Mouse (Mus musculus): ENCODE measurements around the gene Snx30. TPM values are rescaled to one million over a fixed set of nuclear protein-coding genes. Genes with fewer than 3 reads are reported as not detected.
"Not testable (repeated sequence)": the region's sequence is repeated elsewhere in the genome, so short reads cannot be mapped to it uniquely, and the experiment has no call there.

Gene Snx30
- polyA plus RNA-seq, 1 experiment from 2014 or later = 17.3 TPM

GRCm38 (mm10) chr4:59777828-59778227 lies 27.8 kb upstream of the Snx30 start:
- peaks cover 9% of the 10 kb centered on the region for H3K4me1 ChIP-seq
- no peak overlapping the region for H3K27ac ChIP-seq
- H3K27me3 ChIP-seq = no peaks in the 10 kb centered on the region
- peaks cover 7% of the 10 kb centered on the region; the same call in 1 of the 2 replicates for H3K36me3 ChIP-seq
- no peak for ATAC-seq (ENCODE audit: low FRiP score)
- H3K9ac ChIP-seq = no peak overlapping the region
- no peak overlapping the region for H3K4me2 ChIP-seq (replicated peaks)
- WGBS = 81% methylated on average over 3 of the region's 3 CpGs
- H3K9me3 ChIP-seq (replicated peaks) = no peaks in the 10 kb centered on the region
- H3K4me3 ChIP-seq = no peak overlapping the region

- Histone ChIP-seq H3K9me3 (replicated peaks) (no peaks in the 10 kb centered on the region), H3K27me3 (no peaks in the 10 kb centered on the region), H3K36me3 (no peaks in the 10 kb centered on the region), H3K4me3 (no peak overlapping the region), H3K4me2 (replicated peaks) (no peak overlapping the region), H3K27ac (no peak overlapping the region), H3K9ac (no peak overlapping the region), H3K4me1 (peaks cover 8% of the 10 kb centered on the region)
- WGBS = 21% methylated on average over 1 of the region's 1 CpGs
- ATAC-seq (ENCODE audit: low FRiP score) = no peak
Measured at GRCm38 (mm10) chr4:59780568-59780967, 25.1 kb upstream of the Snx30 start.

DNA sequence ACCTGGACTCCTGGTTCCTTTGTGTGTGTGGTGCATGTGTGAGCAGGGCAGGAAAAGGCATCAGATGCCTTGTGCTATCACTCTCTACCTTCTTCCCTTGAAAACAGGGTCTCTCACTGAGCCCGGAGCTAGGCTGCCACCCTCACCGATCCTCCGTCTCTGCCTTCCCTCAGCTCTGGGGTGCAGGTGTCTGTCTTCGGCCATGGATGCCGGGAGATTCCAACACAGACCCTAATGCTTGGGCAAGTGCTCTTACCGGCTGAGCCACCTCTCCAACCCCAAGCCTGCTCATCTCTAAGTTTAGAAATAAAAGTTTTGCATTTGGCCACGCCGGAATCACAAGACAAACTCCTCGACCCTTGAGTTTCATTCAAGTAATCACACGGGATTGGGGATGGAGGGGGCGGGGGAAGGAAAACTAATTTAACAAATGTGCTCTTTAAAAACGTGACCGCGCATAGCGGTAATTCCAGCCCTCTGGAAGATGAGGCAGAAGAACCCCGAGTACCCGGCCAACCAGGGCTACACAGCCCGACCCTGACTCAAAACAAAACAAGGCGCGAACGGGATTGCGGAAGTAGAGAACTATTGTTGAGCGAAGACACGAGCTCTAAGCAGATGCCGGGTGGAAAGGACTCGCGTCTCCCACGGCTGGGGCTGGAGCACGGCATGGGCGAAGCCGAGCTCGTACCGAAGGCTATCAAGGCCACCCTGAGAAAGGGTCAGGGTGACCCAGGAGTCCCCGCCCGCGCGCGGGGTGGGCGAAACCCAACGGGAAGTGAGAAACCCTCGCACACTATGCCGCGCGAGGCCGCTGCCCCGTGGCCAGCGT lies 22.6 kb upstream of the Snx30 start:
- Histone ChIP-seq H3K4me2 (replicated peaks) (peak overlapping the region; percentile 91), H3K4me3 (peak overlapping the region; percentile 92), H3K27me3 (no peaks in the 10 kb centered on the region), H3K4me1 (peaks cover 8% of the 10 kb centered on the region), H3K27ac (peak overlapping the region; percentile 72), H3K9me3 (replicated peaks) (no peaks in the 10 kb centered on the region), H3K36me3 (no peaks in the 10 kb centered on the region), H3K9ac (peak overlapping the region; percentile 81)
- WGBS = under 1% methylated on average over 47 of the region's 47 CpGs
- ATAC-seq (ENCODE audit: low FRiP score) = peak; percentile 70

- 1% methylated on average over 36 of the region's 36 CpGs for WGBS
- H3K27me3 ChIP-seq = no peaks in the 10 kb centered on the region
- peak; percentile 95 for ATAC-seq (ENCODE audit: low FRiP score)
- H3K9me3 ChIP-seq (replicated peaks) = no peaks in the 10 kb centered on the region
- peaks cover 8% of the 10 kb centered on the region for H3K4me1 ChIP-seq
- peak overlapping the region; percentile 72 for H3K27ac ChIP-seq
- peak overlapping the region; percentile 81 for H3K9ac ChIP-seq
- H3K4me3 ChIP-seq = peak overlapping the region; percentile 92
- peak overlapping the region; percentile 91 for H3K4me2 ChIP-seq (replicated peaks)
- H3K36me3 ChIP-seq = no peaks in the 10 kb centered on the region
Measured at GRCm38 (mm10) chr4:59783685-59784279, 21.9 kb upstream of the Snx30 start.

DNA sequence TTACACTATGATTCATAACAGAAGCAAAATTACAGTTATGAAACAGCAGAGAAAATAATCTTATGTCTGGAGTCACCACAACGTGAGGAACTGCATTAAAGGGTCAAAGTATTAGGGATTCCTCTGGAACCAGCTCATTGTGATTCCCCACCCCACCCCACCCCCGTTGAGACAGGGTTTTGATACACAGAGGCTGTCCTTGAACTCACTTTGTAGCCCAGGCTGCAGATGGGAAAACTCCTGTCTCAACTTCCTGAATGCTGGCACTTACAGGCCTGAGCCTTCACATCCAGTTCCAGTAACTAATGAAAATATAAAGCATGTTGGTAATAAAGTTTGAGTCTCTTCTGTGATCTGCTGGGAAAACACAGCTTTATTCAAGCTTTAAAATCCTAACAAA lies 20.2 kb upstream of the Snx30 start:
- 29% methylated on average over 2 of the region's 2 CpGs for WGBS
- no peaks in the 10 kb centered on the region for H3K36me3 ChIP-seq
- H3K4me2 ChIP-seq (replicated peaks) = no peak overlapping the region
- no peak overlapping the region for H3K27ac ChIP-seq
- H3K27me3 ChIP-seq = no peaks in the 10 kb centered on the region
- H3K4me1 ChIP-seq = peaks cover 8% of the 10 kb centered on the region
- H3K9ac ChIP-seq = no peak overlapping the region
- no peaks in the 10 kb centered on the region for H3K9me3 ChIP-seq (replicated peaks)
- no peak overlapping the region for H3K4me3 ChIP-seq
- ATAC-seq (ENCODE audit: low FRiP score) = no peak

DNA sequence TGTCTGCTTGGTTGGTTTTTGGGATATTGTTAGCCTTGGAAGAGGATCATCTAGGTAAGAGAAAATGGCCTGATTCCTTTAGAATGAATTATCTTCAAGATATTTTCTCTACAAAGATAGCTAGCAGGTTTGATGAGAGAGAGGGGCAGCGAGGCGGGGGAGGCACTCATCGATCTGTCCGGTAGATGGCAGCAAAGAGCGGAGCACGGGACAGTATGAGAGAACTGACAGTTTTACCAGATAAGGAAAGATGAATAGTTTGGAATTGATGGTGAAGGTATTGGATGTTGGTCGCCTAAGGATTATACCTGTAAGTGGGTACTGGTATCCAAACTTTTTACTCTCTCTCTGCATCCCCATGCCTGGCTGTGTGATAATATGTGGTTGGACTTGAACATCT lies 19.0 kb upstream of the Snx30 start:
- no peaks in the 10 kb centered on the region for H3K27me3 ChIP-seq
- no peak for ATAC-seq (ENCODE audit: low FRiP score)
- H3K4me3 ChIP-seq = no peak overlapping the region
- no peaks in the 10 kb centered on the region for H3K9me3 ChIP-seq (replicated peaks)
- no peaks in the 10 kb centered on the region for H3K36me3 ChIP-seq
- WGBS = 1% methylated on average over 7 of the region's 7 CpGs
- no peak overlapping the region for H3K9ac ChIP-seq
- peaks cover 5% of the 10 kb centered on the region for H3K4me1 ChIP-seq
- no peak overlapping the region for H3K27ac ChIP-seq
- no peak overlapping the region for H3K4me2 ChIP-seq (replicated peaks)

DNA sequence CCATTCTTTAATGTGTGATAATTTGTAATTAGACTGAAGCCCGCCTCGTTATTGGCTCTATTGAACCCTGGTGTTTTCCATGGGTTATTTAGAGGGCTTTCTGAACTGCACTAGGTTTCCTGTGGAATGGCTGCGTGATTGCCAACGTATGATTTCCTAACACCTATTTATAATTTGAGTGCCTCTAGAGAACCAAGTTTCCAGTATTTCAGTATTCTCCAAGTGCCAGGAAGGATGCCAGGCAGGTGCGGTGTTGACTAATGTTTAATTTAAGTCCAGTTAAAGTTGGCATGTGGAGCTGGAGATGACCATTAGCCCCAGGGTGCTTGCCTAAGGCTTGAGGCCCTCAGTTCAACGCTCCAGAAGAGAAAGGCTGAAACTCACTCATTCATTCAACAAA lies 18.5 kb upstream of the Snx30 start:
- Histone ChIP-seq H3K36me3 (no peaks in the 10 kb centered on the region), H3K4me1 (peaks cover 4% of the 10 kb centered on the region), H3K9ac (no peak overlapping the region), H3K4me3 (no peak overlapping the region), H3K27me3 (no peaks in the 10 kb centered on the region), H3K27ac (no peak overlapping the region), H3K9me3 (replicated peaks) (no peaks in the 10 kb centered on the region), H3K4me2 (replicated peaks) (no peak overlapping the region)
- ATAC-seq (ENCODE audit: low FRiP score) = no peak
- 69% methylated on average over 6 of the region's 6 CpGs for WGBS

DNA sequence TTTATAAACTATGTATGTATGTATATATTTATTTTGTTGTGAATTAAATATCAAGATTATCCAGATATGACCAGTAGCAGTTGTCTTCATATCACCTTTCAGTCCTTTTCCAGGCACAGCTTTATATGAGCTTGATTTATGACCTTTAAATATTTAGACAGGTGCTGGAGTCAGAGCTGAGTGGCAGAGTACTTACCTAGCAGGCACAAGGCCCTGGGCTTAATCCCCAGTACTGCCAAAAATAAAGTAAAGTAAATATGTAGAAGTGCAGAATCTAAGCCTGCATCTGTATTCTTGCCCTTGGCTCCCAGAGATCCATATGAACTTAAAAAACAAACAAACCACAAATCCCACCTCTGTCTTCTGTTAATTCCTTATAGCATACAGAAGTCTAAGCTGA lies 16.6 kb upstream of the Snx30 start:
- Histone ChIP-seq H3K9me3 (replicated peaks) (no peaks in the 10 kb centered on the region), H3K36me3 (no peaks in the 10 kb centered on the region)
- no peak for ATAC-seq (ENCODE audit: low FRiP score)

GRCm38 (mm10) chr4:59793626-59794025 lies 12.0 kb upstream of the Snx30 start:
- not testable (repeated sequence) for H3K36me3 ChIP-seq; H3K4me1 ChIP-seq; H3K27ac ChIP-seq; H3K4me2 ChIP-seq (replicated peaks); ATAC-seq (ENCODE audit: low FRiP score); H3K9ac ChIP-seq; H3K27me3 ChIP-seq; H3K9me3 ChIP-seq (replicated peaks); H3K4me3 ChIP-seq
- 89% methylated on average over 2 of the region's 2 CpGs for WGBS

More for the DNA sequence above, 16.6 kb upstream of the Snx30 start:
- Histone ChIP-seq H3K27me3 (no peaks in the 10 kb centered on the region), H3K9ac (no peak overlapping the region), H3K4me2 (replicated peaks) (no peak overlapping the region), H3K4me3 (no peak overlapping the region), H3K27ac (no peak overlapping the region), H3K4me1 (no peaks in the 10 kb centered on the region)

GRCm38 (mm10) chr4:59794116-59794515 lies 11.5 kb upstream of the Snx30 start:
- Histone ChIP-seq H3K36me3 (no peaks in the 10 kb centered on the region), H3K27ac (no peak overlapping the region), H3K27me3 (no peaks in the 10 kb centered on the region), H3K4me3 (no peak overlapping the region), H3K4me2 (replicated peaks) (no peak overlapping the region), H3K9ac (no peak overlapping the region), H3K4me1 (no peaks in the 10 kb centered on the region), H3K9me3 (replicated peaks) (no peaks in the 10 kb centered on the region)
- no peak for ATAC-seq (ENCODE audit: low FRiP score)
- WGBS = 72% methylated on average over 2 of the region's 2 CpGs

- Histone ChIP-seq H3K9me3 (replicated peaks) (no peaks in the 10 kb centered on the region), H3K4me3 (no peak overlapping the region), H3K4me2 (replicated peaks) (no peak overlapping the region), H3K36me3 (no peaks in the 10 kb centered on the region), H3K27ac (no peak overlapping the region), H3K4me1 (no peaks in the 10 kb centered on the region), H3K27me3 (no peaks in the 10 kb centered on the region), H3K9ac (no peak overlapping the region)
- no peak for ATAC-seq (ENCODE audit: low FRiP score)
- WGBS = 69% methylated on average over 2 of the region's 2 CpGs
Measured at GRCm38 (mm10) chr4:59795788-59796455, 9.7 kb upstream of the Snx30 start.

DNA sequence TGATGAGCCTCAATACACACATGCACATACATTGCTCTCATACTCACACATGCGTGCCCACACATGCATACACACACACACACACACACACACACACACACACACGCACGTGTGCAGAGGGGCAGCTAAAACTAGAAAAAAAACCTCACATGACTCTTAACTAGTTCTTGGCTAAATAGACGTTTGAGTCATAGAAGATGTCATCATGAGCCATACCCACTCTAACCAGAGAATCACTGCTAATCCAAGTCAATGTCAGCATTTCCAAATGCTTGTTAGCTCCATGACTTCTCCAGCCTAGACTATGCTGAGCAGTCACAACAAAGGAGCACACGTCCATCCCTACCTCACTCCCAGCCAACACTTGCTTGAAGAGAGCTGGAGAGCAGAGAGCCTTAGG lies 5.5 kb upstream of the Snx30 start:
- Histone ChIP-seq H3K9me3 (replicated peaks) (no peaks in the 10 kb centered on the region), H3K27me3 (no peaks in the 10 kb centered on the region), H3K36me3 (no peaks in the 10 kb centered on the region), H3K4me3 (no peak overlapping the region), H3K4me2 (replicated peaks) (no peak overlapping the region), H3K27ac (no peak overlapping the region), H3K9ac (no peak overlapping the region), H3K4me1 (peaks cover 3% of the 10 kb centered on the region; the same call in 1 of the 2 replicates)
- ATAC-seq (ENCODE audit: low FRiP score) = no peak
- WGBS = 81% methylated on average over 5 of the region's 5 CpGs

All from hindbrain, embryonic 12.5 days (tissue).